Mouse (Mus musculus): Measurements from ENCODE around the gene Tceal5.

DNA sequence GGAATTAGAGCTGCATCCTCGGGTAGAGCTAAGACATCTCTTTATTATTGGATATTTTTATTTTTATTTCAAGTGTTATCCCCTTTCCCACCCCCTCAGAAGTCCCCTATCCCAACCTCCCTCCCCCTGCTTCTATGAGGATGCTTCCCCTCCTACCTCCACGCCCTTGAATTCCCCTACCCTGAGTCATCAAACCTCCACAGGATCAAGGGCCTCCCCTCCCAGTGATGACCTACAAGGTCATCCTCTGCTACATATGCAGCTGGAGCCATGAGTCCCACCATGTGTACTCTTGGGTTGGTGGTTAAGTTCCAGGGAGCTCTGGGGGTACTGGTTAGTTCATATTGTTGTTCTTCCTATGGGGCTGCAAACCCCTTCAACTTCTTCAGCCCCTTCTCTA is 9.7 kb upstream of the Tceal5 start:
- TF ChIP-seq POLR2A (IDR thresholded peaks at IDR 0.05; ENCODE audit: borderline replicate concordance, control insufficient read depth, low read depth, low read length) (no peak), CTCF (IDR thresholded peaks at IDR 0.05; ENCODE audit: control insufficient read depth, insufficient read depth, low read length) (no peak)

All from bone marrow, adult 2 months (tissue).